Mouse (Mus musculus): ENCODE results near the gene Crybb3.

DNA sequence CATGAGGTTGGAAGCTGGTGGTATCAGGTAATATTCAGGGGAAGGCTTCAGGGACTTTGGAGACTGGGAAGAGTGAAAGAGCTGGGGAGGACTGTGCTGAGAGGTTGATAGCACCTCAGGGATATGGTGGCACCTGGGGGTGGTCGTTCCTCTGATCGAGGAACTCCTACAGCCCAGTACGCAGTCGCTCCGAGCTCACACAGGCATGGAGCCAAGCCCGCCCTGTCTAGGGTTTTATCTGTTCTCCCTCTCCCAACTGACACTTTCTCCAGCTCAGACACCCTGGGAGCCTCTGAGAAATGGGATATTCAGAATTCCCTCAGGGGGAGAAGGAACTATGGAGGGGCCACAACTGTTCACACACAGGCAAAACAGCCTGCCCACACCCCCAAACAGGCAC lies 40.6 kb downstream of the Crybb3 start:
- TF ChIP-seq POLR2A (IDR thresholded peaks at IDR 0.05; ENCODE audit: borderline replicate concordance, insufficient read depth, low read length) = no peak
- TF ChIP-seq CTCF (IDR thresholded peaks at IDR 0.05; ENCODE audit: borderline replicate concordance, insufficient read depth, low read depth, low read length) = no peak
